Mouse (Mus musculus): Measurements from ENCODE around the gene Acvr2a. TPM values are rescaled to one million over a fixed set of nuclear protein-coding genes. Genes with fewer than 3 reads are reported as not detected.

Acvr2a gene
- polyA plus RNA-seq (2012; ENCODE audit: insufficient read depth, low replicate concordance): not detected in 2 replicates

GRCm38 (mm10) chr2:48813371-48814222, at the start of gene Acvr2a:
TSS of gene Acvr2a (plus strand) at chr2:48814109.
- Histone ChIP-seq H3K27me3 (replicated peaks) (peaks cover 63% of the 10 kb centered on the region), H3K4me3 (replicated peaks) (peak within 1 kb of the TSS; percentile 93)

GRCm38 (mm10) chr2:48766513-48766912, 47.4 kb upstream of the Acvr2a start:
- no peak overlapping the region for H3K4me3 ChIP-seq (replicated peaks)
- no peaks in the 10 kb centered on the region for H3K4me1 ChIP-seq
- no peak for TF ChIP-seq FLI1 (IDR thresholded peaks at IDR 0.05; ENCODE audit: low read length)
- no peak for TF ChIP-seq GATA1 (IDR thresholded peaks at IDR 0.05; ENCODE audit: borderline replicate concordance, low read length)
- no peaks in the 10 kb centered on the region for H3K27me3 ChIP-seq (replicated peaks)
- H3K36me3 ChIP-seq (replicated peaks; ENCODE audit: low read length): no peaks in the 10 kb centered on the region
- H3K9me3 ChIP-seq: no peaks in the 10 kb centered on the region

More at GRCm38 (mm10) chr2:48813371-48814222, at the start of gene Acvr2a:
- no peaks in the 10 kb centered on the region for H3K36me3 ChIP-seq (replicated peaks; ENCODE audit: low read length)
- H3K4me1 ChIP-seq: peaks cover 17% of the 10 kb centered on the region
- no peak for TF ChIP-seq FLI1 (IDR thresholded peaks at IDR 0.05; ENCODE audit: low read length)
- no peak for TF ChIP-seq GATA1 (IDR thresholded peaks at IDR 0.05; ENCODE audit: borderline replicate concordance, low read length)
- H3K9me3 ChIP-seq: no peaks in the 10 kb centered on the region

GRCm38 (mm10) chr2:48767778-48768177, 46.1 kb upstream of the Acvr2a start:
- Histone ChIP-seq H3K27me3 (replicated peaks) (no peaks in the 10 kb centered on the region), H3K4me1 (no peaks in the 10 kb centered on the region), H3K9me3 (no peaks in the 10 kb centered on the region), H3K4me3 (replicated peaks) (no peak overlapping the region), H3K36me3 (replicated peaks; ENCODE audit: low read length) (no peaks in the 10 kb centered on the region)
- TF ChIP-seq GATA1 (IDR thresholded peaks at IDR 0.05; ENCODE audit: borderline replicate concordance, low read length): no peak
- TF ChIP-seq FLI1 (IDR thresholded peaks at IDR 0.05; ENCODE audit: low read length): no peak

GRCm38 (mm10) chr2:48768219-48768618, 45.7 kb upstream of the Acvr2a start:
- TF ChIP-seq GATA1 (IDR thresholded peaks at IDR 0.05; ENCODE audit: borderline replicate concordance, low read length): no peak
- no peak for TF ChIP-seq FLI1 (IDR thresholded peaks at IDR 0.05; ENCODE audit: low read length)
- Histone ChIP-seq H3K4me1 (no peaks in the 10 kb centered on the region), H3K4me3 (replicated peaks) (no peak overlapping the region), H3K9me3 (no peaks in the 10 kb centered on the region), H3K27me3 (replicated peaks) (no peaks in the 10 kb centered on the region), H3K36me3 (replicated peaks; ENCODE audit: low read length) (no peaks in the 10 kb centered on the region)

- H3K4me1 ChIP-seq: no peaks in the 10 kb centered on the region
- TF ChIP-seq GATA1 (IDR thresholded peaks at IDR 0.05; ENCODE audit: borderline replicate concordance, low read length) (no peak), FLI1 (IDR thresholded peaks at IDR 0.05; ENCODE audit: low read length) (no peak)
- H3K36me3 ChIP-seq (replicated peaks; ENCODE audit: low read length): no peaks in the 10 kb centered on the region
- H3K27me3 ChIP-seq (replicated peaks): no peaks in the 10 kb centered on the region
- H3K9me3 ChIP-seq: no peaks in the 10 kb centered on the region
- H3K4me3 ChIP-seq (replicated peaks): no peak overlapping the region
These were observed 43.8 kb upstream of the Acvr2a start for GRCm38 (mm10) chr2:48770100-48770499.

GRCm38 (mm10) chr2:48770634-48771033, 43.3 kb upstream of the Acvr2a start:
- no peaks in the 10 kb centered on the region for H3K4me1 ChIP-seq
- TF ChIP-seq FLI1 (IDR thresholded peaks at IDR 0.05; ENCODE audit: low read length) (no peak), GATA1 (IDR thresholded peaks at IDR 0.05; ENCODE audit: borderline replicate concordance, low read length) (no peak)
- no peak overlapping the region for H3K4me3 ChIP-seq (replicated peaks)
- H3K9me3 ChIP-seq: no peaks in the 10 kb centered on the region
- H3K27me3 ChIP-seq (replicated peaks): no peaks in the 10 kb centered on the region
- no peaks in the 10 kb centered on the region for H3K36me3 ChIP-seq (replicated peaks; ENCODE audit: low read length)

GRCm38 (mm10) chr2:48775281-48775680, 38.6 kb upstream of the Acvr2a start:
- no peaks in the 10 kb centered on the region for H3K27me3 ChIP-seq (replicated peaks)
- H3K4me3 ChIP-seq (replicated peaks): no peak overlapping the region
- H3K4me1 ChIP-seq: no peaks in the 10 kb centered on the region
- TF ChIP-seq GATA1 (IDR thresholded peaks at IDR 0.05; ENCODE audit: borderline replicate concordance, low read length) (no peak), FLI1 (IDR thresholded peaks at IDR 0.05; ENCODE audit: low read length) (no peak)
- no peaks in the 10 kb centered on the region for H3K9me3 ChIP-seq
- H3K36me3 ChIP-seq (replicated peaks; ENCODE audit: low read length): no peaks in the 10 kb centered on the region

GRCm38 (mm10) chr2:48788901-48789300, 25.0 kb upstream of the Acvr2a start:
- Histone ChIP-seq H3K27me3 (replicated peaks) (no peaks in the 10 kb centered on the region), H3K4me1 (no peaks in the 10 kb centered on the region), H3K36me3 (replicated peaks; ENCODE audit: low read length) (no peaks in the 10 kb centered on the region), H3K9me3 (peaks cover 7% of the 10 kb centered on the region), H3K4me3 (replicated peaks) (no peak overlapping the region)
- no peak for TF ChIP-seq GATA1 (IDR thresholded peaks at IDR 0.05; ENCODE audit: borderline replicate concordance, low read length)
- TF ChIP-seq FLI1 (IDR thresholded peaks at IDR 0.05; ENCODE audit: low read length): no peak

- peaks cover 63% of the 10 kb centered on the region for H3K27me3 ChIP-seq (replicated peaks)
- no peaks in the 10 kb centered on the region for H3K36me3 ChIP-seq (replicated peaks; ENCODE audit: low read length)
- H3K9me3 ChIP-seq: no peaks in the 10 kb centered on the region
- TF ChIP-seq FLI1 (IDR thresholded peaks at IDR 0.05; ENCODE audit: low read length) (no peak), GATA1 (IDR thresholded peaks at IDR 0.05; ENCODE audit: borderline replicate concordance, low read length) (no peak)
- peaks cover 17% of the 10 kb centered on the region for H3K4me1 ChIP-seq
- H3K4me3 ChIP-seq (replicated peaks): peak overlapping the region; percentile 93
These were observed 522 bp downstream of the Acvr2a start for GRCm38 (mm10) chr2:48814223-48815038.

All from megakaryocyte, embryonic 14.5 days (primary cell).